11 mouse cellular contexts compared by ENCODE assay signal in the genomic region with DNA sequence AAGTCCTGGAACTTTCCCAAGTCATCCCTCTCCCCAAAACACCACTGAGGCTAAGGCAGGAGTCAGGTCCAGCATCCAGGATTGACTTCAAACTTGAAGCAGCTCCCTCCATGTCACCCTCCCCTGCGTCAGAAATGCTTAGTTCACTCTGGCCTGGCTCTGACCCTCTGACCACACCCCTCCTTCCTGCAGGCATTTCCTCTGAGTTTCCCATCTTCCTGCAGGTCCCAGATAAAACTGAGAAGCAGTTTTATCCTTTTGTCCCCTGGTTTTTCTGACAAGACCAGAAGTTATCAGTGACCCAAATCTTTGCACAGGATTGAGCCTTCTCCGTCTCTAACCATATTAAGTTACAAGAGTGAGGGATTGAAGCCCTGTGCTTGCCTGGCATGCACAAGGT. TPM values are rescaled to one million over a fixed set of nuclear protein-coding genes. Genes with fewer than 3 reads are reported as not detected.
DNase-seq lines count a peak whose midpoint lies in the region; ATAC-seq and TF ChIP-seq lines count a peak whose summit lies in the region.
"Had no signal": no experiment of that assay in that cellular context is flagged by ENCODE, and none has a peak within 500 bp of the region (broad histone marks: within the 10 kb centered on the region; RNA-seq: fewer than 3 reads in every experiment).

No protein-coding gene starts in this region.

- no peak for DNase-seq in stomach, postnatal 0 days (ENCODE audit: low spot score)
- peak; percentile 31 to 49 for DNase-seq in heart, postnatal 14 days
- DNase-seq in yolk sac, embryonic 10.5 days (ENCODE audit: low spot score): peak; percentile 33
- no peak for DNase-seq in right cerebral cortex, postnatal 10 days (ENCODE audit: low spot score in 2 of 2)
- no peak for DNase-seq in cerebellum, adult 2 months
- DNase-seq in layer of hippocampus, adult 11-12 months (ENCODE audit: low spot score): no peak
- DNase-seq: cerebellum, postnatal 36 days; gastrocnemius, postnatal 36 days had no signal

- peaks cover 10% of the 10 kb centered on the region; the same call in 1 of the 2 replicates for H3K4me1 ChIP-seq in stomach, embryonic 14.5 days (ENCODE audit: control insufficient read depth, insufficient read depth, low read length)
- H3K4me1 ChIP-seq in stomach, postnatal 0 days (replicated peaks; ENCODE audit: control insufficient read depth, insufficient read depth): no peaks in the 10 kb centered on the region; the same call in 1 of the 2 replicates
- H3K4me1 ChIP-seq in limb, embryonic 12.5 days (replicated peaks): peaks cover 10% of the 10 kb centered on the region; the same call in 1 of the 2 replicates
- H3K4me1 ChIP-seq in cerebellum, adult 2 months (ENCODE audit: control insufficient read depth, insufficient read depth, low read length): no peaks in the 10 kb centered on the region

- intact Hi-C loops in heart, postnatal 14 days (cut with DNase I): no loop called here

- peak overlapping the region; percentile 61 for H3K27ac ChIP-seq in stomach, embryonic 14.5 days (ENCODE audit: low read length)
- no peak overlapping the region for H3K27ac ChIP-seq in stomach, postnatal 0 days (replicated peaks)
- H3K27ac ChIP-seq in limb, embryonic 12.5 days: 0 out of 2 replicates have a peak overlapping the region, but pooled peaks have one; percentile 35
- no peak overlapping the region for H3K27ac ChIP-seq in cerebellum, adult 2 months (ENCODE audit: insufficient read depth, low read length)

- H3K4me2 ChIP-seq in stomach, embryonic 14.5 days (replicated peaks; ENCODE audit: low read depth, low read length): no peak overlapping the region
- H3K4me2 ChIP-seq in stomach, postnatal 0 days (replicated peaks; ENCODE audit: low read depth): no peak overlapping the region
- no peak overlapping the region for H3K4me2 ChIP-seq in limb, embryonic 12.5 days
- H3K4me2 ChIP-seq: midbrain, embryonic 11.5 days had no signal

- H3K36me3 ChIP-seq in stomach, embryonic 14.5 days (ENCODE audit: control insufficient read depth, insufficient read depth, low read length): no peaks in the 10 kb centered on the region
- H3K36me3 ChIP-seq in stomach, postnatal 0 days (ENCODE audit: control insufficient read depth, insufficient read depth, low read length): no peaks in the 10 kb centered on the region
- no peaks in the 10 kb centered on the region for H3K36me3 ChIP-seq in limb, embryonic 12.5 days

- H3K9me3 ChIP-seq in stomach, embryonic 14.5 days (ENCODE audit: control insufficient read depth, low read depth, low read length): no peaks in the 10 kb centered on the region
- H3K9me3 ChIP-seq in stomach, postnatal 0 days (ENCODE audit: control insufficient read depth, low read length): no peaks in the 10 kb centered on the region
- no peaks in the 10 kb centered on the region for H3K9me3 ChIP-seq in limb, embryonic 12.5 days

- no peak for TF ChIP-seq CTCF in stomach, postnatal 0 days (IDR thresholded peaks at IDR 0.05; ENCODE audit: low read depth)
- TF ChIP-seq CTCF in cerebellum, adult 2 months (IDR thresholded peaks at IDR 0.05; ENCODE audit: borderline replicate concordance, insufficient read depth, low read depth, low read length): no peak

- no peaks in the 10 kb centered on the region for H3K27me3 ChIP-seq in stomach, embryonic 14.5 days (ENCODE audit: control insufficient read depth, insufficient read depth, low read length)
- H3K27me3 ChIP-seq in stomach, postnatal 0 days (ENCODE audit: control insufficient read depth, insufficient read depth, low read length): no peaks in the 10 kb centered on the region
- no peaks in the 10 kb centered on the region for H3K27me3 ChIP-seq in limb, embryonic 12.5 days
- no peaks in the 10 kb centered on the region for H3K27me3 ChIP-seq in cerebellum, adult 2 months (ENCODE audit: control insufficient read depth, insufficient read depth, low read length)

- no peak overlapping the region for H3K4me3 ChIP-seq in stomach, embryonic 14.5 days (ENCODE audit: low read depth, low read length)
- no peak overlapping the region for H3K4me3 ChIP-seq in stomach, postnatal 0 days (ENCODE audit: low read depth, low read length)
- no peak overlapping the region for H3K4me3 ChIP-seq in limb, embryonic 12.5 days (replicated peaks)
- no peak overlapping the region for H3K4me3 ChIP-seq in cerebellum, adult 2 months (replicated peaks; ENCODE audit: insufficient read depth, low read depth, low read length)

- no peak overlapping the region for H3K9ac ChIP-seq in stomach, embryonic 14.5 days (replicated peaks; ENCODE audit: low read depth, low read length)
- H3K9ac ChIP-seq in stomach, postnatal 0 days (ENCODE audit: low read length): no peak overlapping the region
- H3K9ac ChIP-seq in limb, embryonic 12.5 days (replicated peaks): no peak overlapping the region

- WGBS in stomach, embryonic 14.5 days: 52% methylated on average over 2 of the region's 2 CpGs
- WGBS in stomach, postnatal 0 days: 58% methylated on average over 2 of the region's 2 CpGs
- 47% methylated on average over 2 of the region's 2 CpGs for WGBS in limb, embryonic 12.5 days
- WGBS in cerebellum, adult 2 months: 81% methylated on average over 2 of the region's 2 CpGs

- no peak for TF ChIP-seq POLR2A in cerebellum, adult 2 months (IDR thresholded peaks at IDR 0.05; ENCODE audit: borderline replicate concordance, insufficient read depth, low read length)

- no peak for TF ChIP-seq EP300 in stomach, postnatal 0 days (optimal IDR thresholded peaks at IDR 0.05)

- ATAC-seq in stomach, embryonic 14.5 days (ENCODE audit: insufficient number of reproducible peaks, insufficient read depth, low FRiP score, low read depth): no peak
- no peak; the same call in 1 of the 2 replicates for ATAC-seq in stomach, postnatal 0 days (ENCODE audit: low FRiP score, low TSS enrichment)
- ATAC-seq in limb, embryonic 12.5 days (ENCODE audit: insufficient number of reproducible peaks, insufficient read depth, low FRiP score, low TSS enrichment, low read depth): no peak

RNA-seq across cellular contexts. Expression of gene Socs1, which starts 47.8 kb away (rescaled TPM):
- 11.3 and 11.4 TPM in 2 replicates for polyA plus RNA-seq in stomach, embryonic 14.5 days (2014; fragmentation: Nextera tagmentation; extraction: Ambion mirVana)
- polyA plus RNA-seq in stomach, postnatal 0 days (2015; fragmentation: Nextera tagmentation; extraction: Ambion mirVana): 7.3 and 8.4 TPM in 2 replicates
- 1 to 10 TPM in 1 of 2 experiments, under 1 TPM in 1; 0.84 to 1.9 TPM for total RNA-seq in heart, postnatal 14 days (2021)
- polyA plus RNA-seq in limb, embryonic 12.5 days (2016; fragmentation: Nextera tagmentation; extraction: Ambion mirVana): 8.9 and 9.5 TPM in 2 replicates
- 1.1 and 1.3 TPM in 2 replicates for polyA plus RNA-seq in cerebellum, adult 2 months (2012; rRNA removed)

RNA-seq across cellular contexts. Expression of gene Tnp2, which starts 50.9 kb away (rescaled TPM):
- polyA plus RNA-seq in stomach, embryonic 14.5 days (2014; fragmentation: Nextera tagmentation; extraction: Ambion mirVana): not detected in 2 replicates
- polyA plus RNA-seq in stomach, postnatal 0 days (2015; fragmentation: Nextera tagmentation; extraction: Ambion mirVana): not detected in 2 replicates
- total RNA-seq in heart, postnatal 14 days (2021): not detected
- polyA plus RNA-seq in limb, embryonic 12.5 days (2016; fragmentation: Nextera tagmentation; extraction: Ambion mirVana): not detected in 2 replicates
- not detected in 2 replicates for polyA plus RNA-seq in cerebellum, adult 2 months (2012; rRNA removed)
- polyA plus RNA-seq: midbrain, embryonic 11.5 days had no signal

RNA-seq across cellular contexts. Expression of gene Prm3, which starts 53.1 kb away (rescaled TPM):
- polyA plus RNA-seq in stomach, embryonic 14.5 days (2014; fragmentation: Nextera tagmentation; extraction: Ambion mirVana): not detected in 2 replicates
- polyA plus RNA-seq in stomach, postnatal 0 days (2015; fragmentation: Nextera tagmentation; extraction: Ambion mirVana): not detected in 2 replicates
- not detected for total RNA-seq in heart, postnatal 14 days (2021)
- polyA plus RNA-seq in limb, embryonic 12.5 days (2016; fragmentation: Nextera tagmentation; extraction: Ambion mirVana): not detected in 2 replicates
- not detected in 2 replicates for polyA plus RNA-seq in cerebellum, adult 2 months (2012; rRNA removed)
- total RNA-seq: gastrocnemius, postnatal 36 days had no signal
- polyA plus RNA-seq: midbrain, embryonic 11.5 days had no signal

RNA-seq across cellular contexts. Expression of gene Prm2, which starts 58.4 kb away (rescaled TPM):
- polyA plus RNA-seq in stomach, embryonic 14.5 days (2014; fragmentation: Nextera tagmentation; extraction: Ambion mirVana): not detected in 2 replicates
- not detected in 2 replicates for polyA plus RNA-seq in stomach, postnatal 0 days (2015; fragmentation: Nextera tagmentation; extraction: Ambion mirVana)
- not detected for total RNA-seq in heart, postnatal 14 days (2021)
- not detected in 2 replicates for polyA plus RNA-seq in limb, embryonic 12.5 days (2016; fragmentation: Nextera tagmentation; extraction: Ambion mirVana)
- polyA plus RNA-seq in cerebellum, adult 2 months (2012; rRNA removed): not detected in 2 replicates
- total RNA-seq: gastrocnemius, postnatal 36 days had no signal
- polyA plus RNA-seq: midbrain, embryonic 11.5 days had no signal

Comparison
In these comparisons a context has a peak if more than half of its experiments do, and no peak if none do; other contexts are left out.
1. H3K27ac ChIP-seq: peak in stomach, embryonic 14.5 days (single experiment) and limb, embryonic 12.5 days (single experiment); none in stomach, postnatal 0 days (single experiment) and cerebellum, adult 2 months (single experiment).
2. DNase-seq: peak in heart, postnatal 14 days (2 of 2) and yolk sac, embryonic 10.5 days (single experiment); none in stomach, postnatal 0 days (single experiment), right cerebral cortex, postnatal 10 days (0 of 2), cerebellum, adult 2 months (0 of 2) and layer of hippocampus, adult 11-12 months (single experiment).